Mouse (Mus musculus) brain, embryonic 14.5 days (tissue): Measurements from ENCODE around the gene Batf2.

Experiments used
- CTCF ChIP-seq: fragments of 200-500 bp; IDR thresholded peaks from 2 replicates; pipeline ENCODE4 v1.5.1; 2012; ENCODE audit warnings: inconsistent platforms, mild to moderate bottlenecking, moderate library complexity, borderline replicate concordance; ENCODE audit not compliant: insufficient read depth, insufficient read length; ENCODE audit errors: extremely low read depth
- POLR2A ChIP-seq: fragments of 200-500 bp; IDR thresholded peaks from 2 replicates; pipeline ENCODE4 v1.6.1; 2012; ENCODE audit warnings: mild to moderate bottlenecking, inconsistent platforms, borderline replicate concordance; ENCODE audit not compliant: poor library complexity, insufficient read depth, insufficient read length, severe bottlenecking; ENCODE audit errors: extremely low read depth

GRCm38 (mm10) chr19:6132171-6132827, 8.5 kb upstream of the Batf2 start:
- TF ChIP-seq POLR2A (no peak), CTCF (no peak)
